Mouse (Mus musculus) intestine, postnatal 0 days (tissue): Measurements from ENCODE around the gene Fam13a. TPM values are rescaled to one million over a fixed set of nuclear protein-coding genes. Genes with fewer than 3 reads are reported as not detected.
A peak's percentile ranks its signal among the peaks of the same experiment; 100 is the strongest.

Experiments used
- ATAC-seq: fragments of 200-750 bp; cut with Nextera tagmentation; 2 replicates; pipeline ENCODE4 v1.8.0; 2017; ENCODE audit warnings: mild to moderate bottlenecking, moderate TSS enrichment, moderate library complexity
- H3K27ac ChIP-seq: fragments of 300-500 bp; sonication (generic); 2 replicates; pipeline ENCODE4 v1.5.1; 2014; ENCODE audit warnings: mild to moderate bottlenecking, low read depth, low read length, moderate library complexity
- H3K27me3 ChIP-seq: fragments of 300-500 bp; sonication (generic); replicated peaks from 2 replicates; pipeline ENCODE4 v1.6.1; 2014; ENCODE audit warnings: low read length, mixed read lengths; ENCODE audit not compliant: control insufficient read depth, insufficient read depth
- H3K36me3 ChIP-seq: fragments of 300-500 bp; sonication (generic); 2 replicates; pipeline ENCODE4 v1.6.1; 2014; ENCODE audit warnings: mild to moderate bottlenecking, moderate library complexity; ENCODE audit not compliant: control insufficient read depth, insufficient read depth
- H3K4me1 ChIP-seq: fragments of 300-500 bp; sonication (generic); replicated peaks from 2 replicates; pipeline ENCODE4 v1.6.1; 2014; ENCODE audit warnings: antibody characterized with exemption, low read length, mixed read lengths; ENCODE audit not compliant: control insufficient read depth, insufficient read depth
- H3K4me2 ChIP-seq: fragments of 300-500 bp; sonication (generic); replicated peaks from 2 replicates; pipeline ENCODE4 v1.6.1; 2014; ENCODE audit warnings: low read depth, mild to moderate bottlenecking, moderate library complexity
- H3K4me3 ChIP-seq: fragments of 300-500 bp; sonication (generic); 2 replicates; pipeline ENCODE4 v1.5.1; 2014; ENCODE audit warnings: low read depth, low read length
- H3K9ac ChIP-seq: fragments of 300-500 bp; sonication (generic); 2 replicates; pipeline ENCODE4 v1.6.1; 2014; ENCODE audit warnings: mild to moderate bottlenecking, low read depth, low read length
- H3K9me3 ChIP-seq: fragments of 300-500 bp; sonication (generic); 2 replicates; pipeline ENCODE4 v1.6.1; 2016; ENCODE audit warnings: mixed run types; ENCODE audit not compliant: control insufficient read depth
- CTCF ChIP-seq: sonication (generic); IDR thresholded peaks from 2 replicates; pipeline ENCODE4 v1.5.1; 2016; ENCODE audit warnings: low read depth, mild to moderate bottlenecking, control low read depth, antibody characterized with exemption, moderate library complexity
- WGBS: fragments of 180-500 bp; shearing (Covaris S2); extraction: QIAGEN DNeasy Blood & Tissue Kit; methylation state at CpG from one replicate; pipeline ENCODE4 v1.1.7; 2014; 5-methylcytosine and 5-hydroxymethylcytosine counted together
- polyA plus RNA-seq: library from polyadenylated mRNA; unstranded; fragments of >200 nt; fragmentation: Nextera tagmentation; extraction: Ambion mirVana; gene quantifications from 2 replicates; pipeline ENCODE4 v1.2.1, GENCODE M21; 2015

Gene Fam13a
- polyA plus RNA-seq, 1 experiment from 2014 or later, result 57.0 TPM

DNA sequence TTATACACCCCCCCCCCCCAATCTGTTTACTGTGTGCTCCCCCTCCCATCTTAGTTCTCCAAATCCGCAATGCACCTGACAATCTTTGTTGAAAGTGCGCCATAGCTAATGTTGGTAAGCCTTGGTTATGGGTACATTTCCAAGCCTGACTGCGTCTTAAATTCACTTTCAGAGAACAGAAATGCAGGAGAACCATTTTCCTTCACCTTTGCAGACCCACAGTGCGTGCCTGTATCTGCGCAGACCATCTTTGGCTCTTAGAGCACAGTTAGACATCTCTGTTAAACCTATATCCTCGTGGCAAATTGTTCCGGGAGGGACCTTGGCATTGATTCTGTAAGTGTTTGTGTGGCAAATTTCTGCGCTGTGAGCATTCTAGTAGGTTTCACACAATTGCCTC, 117.0 kb downstream of the Fam13a start:
- no peak for TF ChIP-seq CTCF
- no peak overlapping the region for H3K9ac ChIP-seq
- no peaks in the 10 kb centered on the region for H3K4me1 ChIP-seq
- H3K27me3 ChIP-seq, result no peaks in the 10 kb centered on the region
- ATAC-seq, result no peak
- H3K4me3 ChIP-seq, result no peak overlapping the region
- H3K27ac ChIP-seq, result no peak overlapping the region; the same call in 1 of the 2 replicates
- peaks cover 9% of the 10 kb centered on the region; the same call in 1 of the 2 replicates for H3K36me3 ChIP-seq
- 89% methylated on average over 8 of the region's 8 CpGs for WGBS
- H3K4me2 ChIP-seq, result no peak overlapping the region; the same call in 1 of the 2 replicates
- no peaks in the 10 kb centered on the region for H3K9me3 ChIP-seq

DNA sequence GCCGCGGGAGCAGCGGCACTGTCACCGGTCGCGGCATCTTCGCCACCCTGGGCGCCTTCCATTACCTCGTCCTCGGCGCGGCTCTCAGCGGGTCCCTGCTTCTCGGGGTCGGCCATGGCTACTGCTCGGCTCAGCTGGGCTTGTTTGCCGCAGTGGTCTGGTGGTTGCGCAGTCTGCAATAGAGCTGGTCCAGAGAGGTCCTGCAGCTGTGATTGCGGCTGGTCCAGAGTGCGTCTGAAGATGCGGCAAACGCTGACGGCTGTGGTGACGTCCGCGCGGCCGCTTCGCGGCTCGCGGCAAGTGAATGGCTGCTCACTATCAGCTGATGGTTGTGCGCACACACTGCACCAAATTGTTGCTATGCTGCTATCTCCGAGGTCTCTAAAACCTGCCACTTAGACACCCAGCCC, 117.5 kb downstream of the Fam13a start, which contains the start of gene Nap1l5:
Gene Nap1l5 (minus strand): TSS at position 225 of the 410 bp plus-strand sequence.
- H3K9me3 ChIP-seq, result no peaks in the 10 kb centered on the region
- no peaks in the 10 kb centered on the region for H3K27me3 ChIP-seq
- peaks cover 9% of the 10 kb centered on the region; the same call in 1 of the 2 replicates for H3K36me3 ChIP-seq
- 50% methylated on average over 34 of the region's 34 CpGs for WGBS
- ATAC-seq, result peak; percentile 43; the same call in 1 of the 2 replicates
- H3K4me1 ChIP-seq, result no peaks in the 10 kb centered on the region
- peak within 1 kb of the TSS; percentile 54 for H3K4me2 ChIP-seq
- peak within 1 kb of the TSS; percentile 39 for H3K4me3 ChIP-seq
- TF ChIP-seq CTCF, result no peak
- peak within 1 kb of the TSS; percentile 34; the same call in 1 of the 2 replicates for H3K9ac ChIP-seq
- H3K27ac ChIP-seq, result no peak within 1 kb of the TSS; the same call in 1 of the 2 replicates

DNA sequence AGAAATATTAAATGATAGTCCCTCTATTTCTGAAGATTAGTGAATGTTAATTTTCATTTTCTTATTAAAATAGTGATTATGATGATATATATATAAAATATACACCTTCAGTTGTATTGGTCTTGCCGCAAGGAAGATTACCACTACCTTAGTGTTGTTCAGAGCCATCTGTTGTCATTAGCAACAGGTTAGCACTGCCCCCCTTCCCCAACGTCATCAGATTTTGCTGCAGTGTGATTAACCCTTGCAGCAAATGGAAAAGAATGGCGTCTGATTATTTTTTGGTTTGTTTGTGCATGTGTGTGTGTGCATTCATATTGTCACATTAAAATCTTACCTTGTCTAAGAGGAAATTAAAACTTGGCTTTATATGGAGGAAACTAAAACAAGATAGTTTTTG, 119.8 kb downstream of the Fam13a start:
- no peak overlapping the region for H3K4me3 ChIP-seq
- no peak overlapping the region for H3K9ac ChIP-seq
- ATAC-seq, result no peak
- no peak overlapping the region for H3K4me2 ChIP-seq
- no peak overlapping the region for H3K27ac ChIP-seq
- TF ChIP-seq CTCF, result no peak
- H3K27me3 ChIP-seq, result no peaks in the 10 kb centered on the region
- peaks cover 10% of the 10 kb centered on the region for H3K36me3 ChIP-seq
- no peaks in the 10 kb centered on the region for H3K4me1 ChIP-seq
- 69% methylated on average over 3 of the region's 3 CpGs for WGBS
- H3K9me3 ChIP-seq, result no peaks in the 10 kb centered on the region

DNA sequence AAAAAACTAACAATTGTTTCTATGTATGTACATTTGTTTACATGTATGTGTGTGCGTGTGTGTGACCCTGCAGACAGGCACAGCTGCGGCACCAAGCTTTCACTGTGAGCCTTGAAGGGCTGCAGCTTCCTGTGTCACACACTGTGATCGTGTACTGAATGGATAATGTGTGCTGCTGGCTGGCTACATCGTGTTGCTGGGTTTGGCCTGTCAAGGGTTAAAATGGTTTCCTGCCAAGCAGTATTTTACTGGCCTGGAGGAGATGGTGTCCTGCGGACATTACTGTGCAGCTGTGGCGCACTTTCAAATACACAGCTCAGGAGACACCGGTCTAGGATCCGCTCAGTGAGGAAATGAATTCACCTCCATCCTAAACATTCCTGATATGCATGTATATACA, 121.2 kb downstream of the Fam13a start:
- Histone ChIP-seq H3K27me3 (no peaks in the 10 kb centered on the region), H3K36me3 (peaks cover 10% of the 10 kb centered on the region), H3K4me2 (no peak overlapping the region), H3K4me3 (no peak overlapping the region), H3K4me1 (no peaks in the 10 kb centered on the region), H3K27ac (no peak overlapping the region), H3K9me3 (no peaks in the 10 kb centered on the region), H3K9ac (no peak overlapping the region)
- no peak for TF ChIP-seq CTCF
- no peak for ATAC-seq
- 50% methylated on average over 8 of the region's 8 CpGs for WGBS

DNA sequence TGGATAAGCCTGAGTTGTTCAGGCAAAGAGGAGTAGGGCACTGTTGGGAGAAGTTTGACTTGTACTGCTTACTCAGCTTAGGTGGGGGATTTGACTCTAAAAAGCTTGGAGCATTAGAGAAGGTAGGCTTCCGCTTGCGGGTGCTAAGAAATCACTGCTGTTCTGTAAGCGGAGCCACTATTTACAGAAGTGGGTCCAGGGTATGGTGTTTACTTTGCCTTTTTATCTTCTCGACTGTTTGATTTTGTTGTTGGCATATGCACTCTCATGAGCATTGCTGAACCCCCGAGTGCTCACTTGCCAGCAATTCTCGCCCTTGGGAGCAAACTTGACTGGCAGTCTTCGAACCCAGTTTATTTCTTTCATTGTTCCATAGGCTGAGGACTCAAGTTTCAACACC, 123.8 kb downstream of the Fam13a start:
- Histone ChIP-seq H3K27me3 (no peaks in the 10 kb centered on the region), H3K4me1 (no peaks in the 10 kb centered on the region), H3K4me2 (no peak overlapping the region), H3K9me3 (no peaks in the 10 kb centered on the region), H3K9ac (no peak overlapping the region), H3K36me3 (peaks cover 14% of the 10 kb centered on the region), H3K4me3 (no peak overlapping the region), H3K27ac (no peak overlapping the region)
- ATAC-seq, result no peak
- no peak for TF ChIP-seq CTCF
- WGBS, result 70% methylated on average over 7 of the region's 7 CpGs

DNA sequence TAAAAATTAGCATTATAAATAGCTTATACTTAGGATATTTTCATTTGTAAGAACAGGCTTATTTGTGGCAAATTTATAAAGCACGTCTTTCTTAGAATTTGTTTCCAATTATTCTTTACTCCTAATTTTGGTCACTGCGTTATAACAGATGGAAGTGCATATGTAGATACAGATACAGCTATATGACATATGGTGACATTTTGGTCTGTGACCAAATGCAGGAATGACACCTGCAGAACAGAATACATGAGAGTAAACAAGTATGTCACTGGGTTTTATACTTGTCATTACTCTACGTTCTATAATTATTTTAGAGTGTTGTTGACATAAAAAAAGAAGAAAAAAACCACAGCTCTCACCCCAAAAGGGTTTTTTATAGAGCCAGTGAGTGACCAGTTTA, 125.3 kb downstream of the Fam13a start:
- Histone ChIP-seq H3K4me1 (no peaks in the 10 kb centered on the region), H3K4me3 (no peak overlapping the region), H3K27ac (no peak overlapping the region), H3K27me3 (no peaks in the 10 kb centered on the region), H3K4me2 (no peak overlapping the region), H3K9me3 (no peaks in the 10 kb centered on the region), H3K36me3 (peaks cover 15% of the 10 kb centered on the region), H3K9ac (no peak overlapping the region)
- no peak for TF ChIP-seq CTCF
- 89% methylated on average over 3 of the region's 3 CpGs for WGBS
- no peak for ATAC-seq

DNA sequence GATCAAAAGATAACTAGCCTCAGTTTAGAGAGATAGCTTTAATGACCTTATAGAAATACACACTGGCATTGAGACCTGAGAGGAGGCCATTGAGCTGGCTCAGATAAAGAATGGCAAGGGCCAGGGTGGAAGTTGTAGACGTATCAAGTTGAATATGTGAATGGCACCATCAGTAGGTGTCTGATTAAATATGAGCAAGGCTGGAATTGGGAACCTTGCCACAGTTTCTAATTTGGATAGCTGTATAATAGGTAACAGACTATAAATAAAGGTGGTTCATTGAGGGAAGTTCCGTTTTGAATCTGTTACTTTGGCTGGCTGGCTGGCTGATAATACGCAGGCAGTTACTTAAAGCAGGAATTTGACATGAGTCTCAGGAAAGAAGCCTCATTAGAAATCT, 127.7 kb downstream of the Fam13a start:
- TF ChIP-seq CTCF, result no peak
- H3K27me3 ChIP-seq, result no peaks in the 10 kb centered on the region
- H3K27ac ChIP-seq, result no peak overlapping the region
- WGBS, result 86% methylated on average over 3 of the region's 3 CpGs
- ATAC-seq, result no peak
- H3K4me2 ChIP-seq, result no peak overlapping the region
- peaks cover 29% of the 10 kb centered on the region; the same call in 1 of the 2 replicates for H3K36me3 ChIP-seq
- H3K4me3 ChIP-seq, result no peak overlapping the region
- no peaks in the 10 kb centered on the region for H3K9me3 ChIP-seq
- no peak overlapping the region for H3K9ac ChIP-seq
- H3K4me1 ChIP-seq, result no peaks in the 10 kb centered on the region
